Mouse (Mus musculus): Measurements from ENCODE around the gene Naa35.

- TF ChIP-seq CTCF (IDR thresholded peaks at IDR 0.05; ENCODE audit: low read depth) (no peak), EP300 (IDR thresholded peaks at IDR 0.05; ENCODE audit: low read depth) (no peak)
Observed at GRCm38 (mm10) chr13:59661387-59661786, 76.3 kb downstream of the Naa35 start.
